Mouse (Mus musculus) testis, adult 2 months (tissue): ENCODE results near the gene Lpar3.

Experiments
- CTCF ChIP-seq: fragments of 200-500 bp; IDR thresholded peaks from 2 replicates; pipeline ENCODE4 v1.5.1; 2012; ENCODE audit warnings: low read depth, mild to moderate bottlenecking, inconsistent platforms, low read length, moderate library complexity; ENCODE audit not compliant: control insufficient read depth, insufficient read depth, insufficient replicate concordance
- POLR2A ChIP-seq: fragments of 200-500 bp; IDR thresholded peaks from 2 replicates; pipeline ENCODE4 v1.6.1; 2012; ENCODE audit warnings: low read depth, mild to moderate bottlenecking, inconsistent platforms, low read length, moderate library complexity; ENCODE audit not compliant: control insufficient read depth

GRCm38 (mm10) chr3:146291928-146292327, 71.2 kb downstream of the Lpar3 start:
- TF ChIP-seq CTCF (no peak), POLR2A (no peak)
